Mouse (Mus musculus): ENCODE results near the gene Tspan32.

GRCm38 (mm10) chr7:143017181-143017580 lies 12.3 kb downstream of the Tspan32 start:
- TF ChIP-seq CTCF (IDR thresholded peaks at IDR 0.05; ENCODE audit: insufficient read depth, low read depth, low read length) (no peak), POLR2A (IDR thresholded peaks at IDR 0.05; ENCODE audit: insufficient read depth, low read depth, low read length) (no peak)
